In the genomic region with DNA sequence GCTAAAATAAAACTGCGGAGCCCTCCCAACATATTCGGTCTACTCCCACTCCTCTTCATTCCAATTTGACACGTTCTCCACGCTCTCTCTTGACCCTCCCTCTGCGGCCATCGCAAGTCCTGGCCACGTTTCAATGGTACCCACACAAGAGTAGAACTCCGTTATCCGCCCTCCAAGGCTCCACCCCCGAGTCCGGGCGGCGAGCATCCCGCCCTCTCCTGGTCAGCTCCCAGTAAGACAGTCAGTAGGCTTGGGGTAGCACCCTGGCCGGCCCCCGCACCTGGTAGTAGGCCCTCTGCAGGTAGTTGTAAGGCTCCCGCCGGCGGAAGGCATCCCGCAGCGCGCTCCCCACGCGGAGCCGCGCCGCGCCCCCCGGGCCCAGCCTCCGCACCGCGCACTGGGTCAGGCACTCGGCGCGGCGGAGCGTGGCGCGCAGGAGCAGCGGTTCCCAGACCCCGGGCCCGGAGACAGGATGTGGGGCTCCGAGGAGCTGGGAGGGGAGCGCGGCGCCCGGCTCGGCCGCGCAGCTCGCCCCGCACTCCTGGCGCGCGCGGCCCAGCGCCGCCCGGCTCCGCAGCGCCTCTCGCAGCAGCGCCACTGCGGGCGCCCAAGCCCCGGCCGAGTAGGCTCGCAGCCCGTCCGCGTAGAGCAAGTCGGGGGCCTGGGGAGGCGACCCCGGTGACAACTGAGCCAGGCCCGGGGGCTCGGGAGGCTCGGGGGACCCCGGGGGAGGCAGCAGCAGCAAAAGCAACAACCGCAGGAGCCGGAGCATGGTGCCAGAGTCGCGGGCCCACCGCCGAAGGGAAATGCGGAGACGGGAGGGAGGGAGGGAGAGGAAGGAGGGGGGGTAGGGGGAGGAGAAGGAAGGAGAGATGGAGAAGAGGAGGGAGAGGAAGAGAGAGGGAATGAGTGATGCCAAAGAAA, we compare ENCODE assay signal across 8 mouse cellular contexts. TPM values are rescaled to one million over a fixed set of nuclear protein-coding genes. Genes with fewer than 3 reads are reported as not detected.
DNase-seq lines count a peak whose midpoint lies in the region; ATAC-seq lines count a peak whose summit lies in the region.

A gene (minus strand): TSS at position 837 of the 924 bp plus-strand sequence.

- peak within 1 kb of the TSS; percentile 71 for H3K4me2 ChIP-seq in hindbrain, embryonic 12.5 days (replicated peaks)

- peaks cover 56% of the 10 kb centered on the region for H3K4me1 ChIP-seq in hindbrain, embryonic 12.5 days

- peaks cover 11% of the 10 kb centered on the region; the same call in 1 of the 2 replicates for H3K27me3 ChIP-seq in hindbrain, embryonic 12.5 days

- H3K27ac ChIP-seq in hindbrain, embryonic 12.5 days = peak within 1 kb of the TSS; percentile 95

- H3K9me3 ChIP-seq in hindbrain, embryonic 12.5 days (replicated peaks) = no peaks in the 10 kb centered on the region

- peaks cover 4% of the 10 kb centered on the region for H3K36me3 ChIP-seq in hindbrain, embryonic 12.5 days

- peak; percentile 91 for ATAC-seq in hindbrain, embryonic 12.5 days (ENCODE audit: low FRiP score)

- H3K4me3 ChIP-seq in hindbrain, embryonic 12.5 days = peak within 1 kb of the TSS; percentile 66

- peak; percentile 87 for DNase-seq in Muller cell, postnatal 12 days (ENCODE audit: inconsistent ontology term)
- DNase-seq in cerebellum, adult 9-10 months = peak; percentile 94
- peak; percentile 83 to 85 for DNase-seq in frontal cortex, postnatal 14 days (ENCODE audit: low spot score in 2 of 2)
- DNase-seq in layer of hippocampus, postnatal 36 days = peak; percentile 85
- DNase-seq in lung, postnatal 25 days (ENCODE audit: low spot score) = peak; percentile 80
- peak; percentile 57 for DNase-seq in retina, adult 2 months (ENCODE audit: low read depth, low spot score)
- DNase-seq in thymus, postnatal 25 days = peak; percentile 85

- WGBS in hindbrain, embryonic 12.5 days = under 1% methylated on average over 73 of the region's 86 CpGs

- peak within 1 kb of the TSS; percentile 88 for H3K9ac ChIP-seq in hindbrain, embryonic 12.5 days

RNA-seq across cellular contexts. Expression of the gene that starts here (rescaled TPM):
- 34.5 and 39.6 TPM in 2 replicates for polyA plus RNA-seq in hindbrain, embryonic 12.5 days (2016; fragmentation: Nextera tagmentation; extraction: Ambion mirVana)
- 10 to 100 TPM; 30.4 to 37.1 TPM for total RNA-seq in layer of hippocampus, postnatal 36 days (2021)

Comparison
In these comparisons a context has a peak if more than half of its experiments do, and no peak if none do; other contexts are left out.
1. Peak in every context shown above with its lines: DNase-seq, ATAC-seq, H3K4me3 ChIP-seq and H3K27ac ChIP-seq.